Mouse (Mus musculus) erythroblast, adult 5-6 weeks (primary cell): ENCODE data around the gene Fgf2. TPM values are rescaled to one million over a fixed set of nuclear protein-coding genes. Genes with fewer than 3 reads are reported as not detected.

Experiments used
- ATAC-seq: replicated peaks from 2 replicates; pipeline ENCODE4 v1.8.0; 2016; ENCODE audit warnings: moderate number of reproducible peaks, mild to moderate bottlenecking, moderate TSS enrichment, inconsistent platforms; ENCODE audit not compliant: poor library complexity, low FRiP score, severe bottlenecking
- total RNA-seq, 2 experiments: library from RNA; stranded (forward) in 1 of 2; stranded (reverse) in 1 of 2; fragments of 150-400 nt in 1 of 2; fragments of 200-764, 138-1000 nt in 1 of 2; gene quantifications; 2 replicates each; pipeline versions ENCODE4 v1.2.3 to v1.2.4; 2015 to 2017; ENCODE audit warnings: low replicate concordance in 2 of 2

The Fgf2 gene
- total RNA-seq, 2 experiments from 2014 or later, result not detected

DNA sequence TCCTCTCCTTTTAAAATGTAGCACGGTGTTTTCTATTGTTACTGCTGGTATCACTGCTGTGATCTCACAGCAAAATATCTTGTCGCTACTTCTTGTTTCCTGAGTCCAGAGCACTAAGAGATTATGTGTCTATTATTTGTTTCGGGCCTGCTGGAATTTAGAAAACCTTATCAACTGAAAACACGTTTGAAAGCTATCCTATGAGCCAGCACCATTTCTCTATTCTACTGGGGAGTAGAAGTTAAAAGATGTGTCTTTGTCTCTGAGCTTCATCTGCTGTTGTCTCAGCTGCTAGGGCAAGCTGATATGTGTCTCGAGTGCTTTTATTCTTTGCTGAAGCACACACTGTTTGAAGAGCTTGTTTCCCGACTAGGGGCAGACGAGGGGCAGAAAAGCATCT is 2.2 kb downstream of the Fgf2 start:
- ATAC-seq, result no peak

DNA sequence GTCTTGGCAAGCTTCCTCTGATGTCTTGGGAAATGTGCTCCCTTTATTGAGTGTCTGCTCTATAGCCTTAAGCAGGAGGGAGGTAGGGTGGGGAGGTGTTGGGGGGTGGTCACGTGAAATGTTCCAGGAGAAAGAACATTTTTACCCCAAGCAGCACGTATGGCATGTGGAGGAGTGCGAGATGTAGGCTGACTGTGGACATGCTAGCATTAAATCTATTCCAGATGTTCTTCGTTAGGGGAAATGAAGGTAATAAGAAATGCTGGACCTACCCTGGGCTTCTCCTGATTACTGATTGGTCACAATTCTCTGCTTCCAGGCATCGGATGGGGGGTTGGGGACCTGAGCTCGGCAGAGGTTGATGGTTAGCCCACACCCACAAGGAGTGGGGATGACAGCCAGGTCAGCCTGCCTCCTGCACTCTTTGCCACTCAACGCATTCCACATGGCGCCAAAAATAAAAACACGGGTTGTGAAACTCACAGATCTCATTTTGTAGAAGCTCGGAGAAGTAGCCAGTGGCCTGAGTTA is 5.9 kb downstream of the Fgf2 start:
- no peak for ATAC-seq

DNA sequence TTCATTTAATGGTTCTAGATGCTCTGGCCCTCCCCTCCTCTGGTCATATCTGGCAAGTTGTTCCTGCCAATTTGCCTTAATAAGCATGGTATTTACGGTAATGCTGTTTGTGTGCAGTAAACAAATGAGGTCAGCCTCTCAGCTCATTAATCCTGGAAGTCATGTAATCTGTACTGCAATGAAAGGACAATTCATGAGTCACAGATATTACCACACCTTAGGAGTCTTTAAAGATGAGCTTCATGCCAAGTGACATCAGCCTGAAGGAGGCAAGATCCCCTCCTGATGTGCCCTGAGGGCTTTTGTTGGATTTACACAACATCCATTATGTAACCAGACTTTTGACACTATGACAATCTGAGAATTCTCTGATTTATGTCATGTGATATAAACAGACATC is 6.6 kb downstream of the Fgf2 start:
- ATAC-seq, result no peak

DNA sequence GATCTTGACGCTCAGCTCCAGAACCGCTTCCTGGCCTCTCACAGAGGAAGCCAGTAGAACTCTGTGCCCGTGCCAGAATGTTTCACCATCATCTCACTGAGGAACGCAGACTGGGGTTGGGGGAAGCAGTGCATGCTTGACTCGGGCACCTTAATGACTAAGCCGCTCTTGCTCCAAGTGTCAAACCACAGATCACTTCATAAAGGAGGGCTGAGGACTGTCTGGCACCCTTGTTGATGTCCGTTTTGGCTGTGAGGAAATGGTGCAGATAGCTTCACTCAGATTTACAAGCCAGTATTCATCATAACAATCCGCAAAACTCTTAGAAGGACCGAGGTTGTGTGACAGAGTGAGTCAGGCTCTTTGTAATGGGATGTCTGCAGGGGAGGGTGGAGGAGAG is 12.6 kb downstream of the Fgf2 start:
- no peak for ATAC-seq

DNA sequence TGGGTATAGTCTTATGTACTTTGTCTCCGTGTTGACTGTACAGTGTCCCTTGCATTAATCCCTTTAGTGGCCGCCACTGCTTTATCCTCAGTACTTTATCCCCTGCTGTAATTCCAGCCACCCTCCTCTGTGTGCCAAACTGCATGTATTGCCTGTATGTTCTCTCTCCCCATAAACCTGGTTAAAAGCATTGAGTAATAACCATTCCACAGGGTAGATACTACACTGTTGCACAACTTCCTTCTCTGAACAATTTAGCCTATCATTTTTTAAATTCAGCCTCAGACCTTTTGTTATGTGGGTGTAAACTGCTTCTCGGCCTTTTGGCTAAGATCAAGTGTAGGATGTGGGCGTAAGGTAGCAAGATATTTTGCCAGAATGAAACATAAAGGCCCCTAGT is 17.0 kb downstream of the Fgf2 start:
- no peak for ATAC-seq

DNA sequence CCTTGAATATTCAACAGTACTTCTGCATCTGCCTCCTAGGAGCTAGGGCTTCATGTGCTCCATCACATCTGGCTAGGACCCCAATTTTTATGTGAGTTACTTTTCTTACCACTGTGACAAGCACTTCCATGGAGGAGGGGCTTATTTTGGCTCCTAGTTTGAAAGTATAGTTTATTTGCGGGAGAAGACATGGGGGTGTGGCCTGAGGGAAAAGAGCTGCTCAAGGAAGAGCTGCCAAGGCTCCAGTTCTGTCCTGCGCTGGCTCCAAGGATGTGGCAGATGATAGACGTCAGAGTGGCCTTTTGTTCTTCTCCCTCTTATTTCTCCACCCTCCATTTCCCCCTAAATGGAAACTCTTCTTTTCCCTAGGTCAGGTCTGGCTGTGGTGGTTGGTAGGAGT is 17.8 kb downstream of the Fgf2 start:
- ATAC-seq, result no peak

GRCm38 (mm10) chr3:37366381-37367053 is 18.4 kb downstream of the Fgf2 start:
- ATAC-seq, result no peak

GRCm38 (mm10) chr3:37370407-37370806 is 22.3 kb downstream of the Fgf2 start:
- no peak for ATAC-seq

DNA sequence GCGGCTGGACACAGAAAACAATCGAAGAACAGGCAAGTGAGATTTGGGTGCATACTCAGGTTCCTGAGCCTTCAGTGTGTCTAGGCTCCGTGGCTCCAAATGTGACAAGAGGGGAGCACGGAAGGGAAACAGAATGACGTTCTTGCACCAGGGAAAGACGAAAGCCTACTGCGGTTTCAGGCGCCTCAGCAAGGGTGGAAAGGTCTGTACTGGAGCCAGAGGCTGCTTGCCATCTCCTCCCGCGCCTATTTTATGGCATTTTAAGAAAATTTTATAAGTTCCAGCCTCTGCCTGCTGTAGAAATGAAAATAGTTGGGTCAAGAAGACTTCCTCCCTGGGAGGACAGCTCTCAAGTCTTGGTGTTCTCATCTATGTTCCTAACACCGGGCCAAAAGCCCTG is 25.6 kb downstream of the Fgf2 start:
- no peak for ATAC-seq

DNA sequence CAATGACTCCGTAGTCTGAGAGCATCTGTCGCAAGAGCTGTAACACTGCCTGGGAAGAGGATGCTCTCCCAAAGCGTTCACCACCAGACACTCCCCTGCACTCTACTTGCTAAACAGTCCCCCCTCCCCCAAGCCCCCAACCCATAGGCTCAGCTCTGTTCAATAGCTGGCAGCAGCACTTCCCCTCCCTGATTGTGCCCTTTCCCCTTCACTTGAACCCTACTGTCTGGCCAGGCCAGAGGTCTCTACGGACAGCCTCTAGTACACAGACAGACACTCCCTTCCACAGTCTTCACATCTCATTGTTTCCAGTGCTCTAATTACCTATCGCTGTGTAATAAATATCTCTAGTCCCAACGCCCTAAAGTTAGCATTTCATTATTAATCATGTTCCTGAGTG is 29.8 kb downstream of the Fgf2 start:
- no peak for ATAC-seq

GRCm38 (mm10) chr3:37378412-37378811 is 30.3 kb downstream of the Fgf2 start:
- ATAC-seq, result no peak

DNA sequence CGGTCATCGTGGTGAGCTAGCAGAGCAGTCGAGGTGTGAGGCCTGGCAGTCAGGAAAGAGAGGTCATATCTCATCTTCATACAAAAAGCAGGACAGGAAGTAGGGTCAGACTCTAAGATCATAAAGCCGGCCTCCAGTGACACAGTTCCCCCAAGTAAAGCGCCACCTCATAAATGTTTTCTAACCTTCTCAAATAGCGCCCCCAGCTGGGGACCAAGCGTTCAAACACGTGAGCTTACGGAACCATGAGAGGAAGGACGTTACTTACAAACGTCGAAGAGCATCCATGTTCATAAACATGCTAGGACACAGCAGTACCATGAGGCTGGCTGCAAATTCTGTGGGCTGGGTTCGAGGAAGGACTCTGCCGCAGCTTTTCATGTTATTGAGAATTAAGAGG is 31.1 kb downstream of the Fgf2 start:
- no peak for ATAC-seq

GRCm38 (mm10) chr3:37379930-37380881 is 32.1 kb downstream of the Fgf2 start:
- no peak for ATAC-seq

GRCm38 (mm10) chr3:37381457-37381856 is 33.3 kb downstream of the Fgf2 start:
- ATAC-seq, result no peak

GRCm38 (mm10) chr3:37383096-37383765 is 35.1 kb downstream of the Fgf2 start:
- ATAC-seq, result no peak

DNA sequence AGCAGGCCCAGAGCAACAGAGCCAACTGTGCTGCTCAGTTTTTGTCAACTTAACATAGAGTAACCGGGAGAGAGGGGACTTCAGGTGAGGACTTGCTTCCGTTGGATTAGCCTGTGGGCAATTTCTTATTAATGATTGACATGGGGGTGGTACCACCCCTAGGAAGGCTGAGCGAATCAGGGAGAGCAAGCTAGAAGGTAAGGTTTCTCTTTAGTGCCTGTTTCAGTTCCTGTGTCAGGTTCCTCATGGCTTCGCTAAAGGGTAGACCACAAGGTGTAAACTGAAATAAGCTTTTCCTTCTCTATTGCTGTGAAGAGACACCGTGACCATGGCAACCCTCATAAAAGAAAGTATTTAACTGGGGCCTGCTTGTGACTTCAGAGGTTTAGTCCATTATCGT is 39.2 kb downstream of the Fgf2 start:
- ATAC-seq, result no peak

DNA sequence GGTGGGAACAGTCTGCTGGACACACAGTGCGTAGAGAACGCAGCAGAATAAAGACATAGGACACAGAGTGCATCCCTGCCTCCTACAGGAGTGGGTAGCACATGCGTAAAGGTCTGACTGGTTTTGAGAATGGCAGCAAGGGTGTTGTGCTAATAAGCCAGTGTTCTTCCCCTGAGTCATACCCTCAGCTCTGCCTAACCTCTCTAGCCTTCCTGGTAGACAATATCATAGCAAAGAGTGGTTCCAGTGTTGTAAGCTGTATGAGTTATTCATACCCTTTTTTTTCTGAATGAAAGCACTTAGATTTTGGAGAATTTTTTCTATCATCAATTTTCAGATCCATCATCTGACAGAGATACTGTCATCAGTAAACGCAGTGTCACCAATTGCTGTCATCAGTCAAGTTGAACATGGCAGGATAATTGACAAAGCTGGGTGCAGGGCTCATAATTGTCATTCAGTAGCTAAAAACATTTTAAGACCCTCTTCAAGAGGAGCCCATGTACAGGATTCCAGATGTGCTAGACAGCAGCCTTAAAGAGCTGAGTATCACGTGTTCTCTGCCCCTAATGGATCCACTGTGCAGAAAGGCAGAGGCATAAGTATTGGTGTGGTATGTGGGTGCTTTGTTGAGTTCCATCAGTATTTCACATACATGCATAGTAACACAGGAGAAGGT is 48.9 kb downstream of the Fgf2 start:
- ATAC-seq, result no peak

DNA sequence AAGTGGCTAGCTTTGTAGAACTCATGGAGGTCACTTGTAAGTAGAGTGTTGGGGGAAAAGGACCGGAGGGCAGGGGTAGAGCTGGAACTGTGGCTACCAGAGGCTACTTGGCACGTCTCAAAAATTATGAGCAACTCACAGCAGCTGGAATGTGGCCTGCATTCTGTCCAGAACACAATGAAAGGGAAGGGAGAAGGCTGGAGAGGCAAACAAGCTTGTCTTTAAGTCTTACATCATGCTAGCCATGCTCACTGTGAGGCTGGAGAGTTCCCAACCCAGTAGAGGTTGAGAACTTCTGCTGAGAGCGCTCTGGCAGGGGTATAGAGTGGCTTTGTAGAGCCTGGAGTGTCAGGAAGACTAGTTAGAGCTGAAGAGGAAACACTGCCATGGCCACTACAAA is 49.5 kb downstream of the Fgf2 start:
- ATAC-seq, result no peak

DNA sequence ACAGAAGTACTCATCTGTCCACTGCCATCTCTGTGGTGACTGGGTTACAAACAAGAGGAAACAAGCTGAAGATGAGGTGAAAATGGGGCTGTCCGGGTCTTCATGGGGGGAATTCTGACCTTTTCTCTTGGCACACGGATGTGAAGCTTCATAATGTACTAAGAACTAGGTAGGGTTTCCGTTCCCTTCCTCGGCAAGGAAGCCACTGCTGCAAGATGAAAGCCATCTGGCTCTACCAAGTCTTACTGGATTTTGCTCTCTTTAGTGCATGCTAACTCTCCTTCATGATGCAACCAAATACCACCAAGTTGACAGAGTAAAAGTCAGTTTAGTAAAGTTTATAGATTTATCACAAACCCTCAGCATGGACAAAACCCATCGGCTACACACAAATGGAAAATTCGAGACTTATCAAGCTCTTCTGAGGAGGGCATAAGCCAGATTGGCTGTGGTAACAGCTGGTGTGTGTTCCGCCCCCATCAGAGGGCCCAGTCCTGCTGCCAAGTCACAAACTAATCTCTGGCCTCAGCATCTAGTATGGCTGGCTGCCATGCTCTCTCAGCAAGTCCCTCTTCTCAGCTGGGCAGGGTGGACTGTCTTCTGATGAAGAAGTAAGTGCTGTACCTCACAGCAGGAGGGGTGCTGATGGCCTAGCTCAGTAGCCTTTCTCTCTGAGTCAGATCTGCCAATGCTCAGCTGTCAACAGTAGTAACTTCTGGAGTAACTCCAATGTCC is 50.7 kb downstream of the Fgf2 start:
- ATAC-seq, result no peak
